Mouse (Mus musculus) limb, embryonic 13.5 days (tissue): ENCODE data around the gene Ptgs1. TPM values are rescaled to one million over a fixed set of nuclear protein-coding genes. Genes with fewer than 3 reads are reported as not detected.

Experiments used
- ATAC-seq: fragments of 200-750 bp; cut with Nextera tagmentation; 2 replicates; pipeline ENCODE4 v1.8.0; 2017; ENCODE audit warnings: low read depth, moderate number of reproducible peaks, moderate TSS enrichment; ENCODE audit not compliant: low FRiP score
- H3K27ac ChIP-seq: fragments of 300-500 bp; sonication (generic); 2 replicates; pipeline ENCODE4 v1.5.1; 2015; ENCODE audit warnings: inconsistent platforms, mild to moderate bottlenecking, moderate library complexity
- H3K27me3 ChIP-seq: fragments of 300-500 bp; sonication (generic); 2 replicates; pipeline ENCODE4 v1.6.1; 2015; ENCODE audit warnings: mild to moderate bottlenecking, inconsistent platforms
- H3K36me3 ChIP-seq: fragments of 300-500 bp; sonication (generic); 2 replicates; pipeline ENCODE4 v1.6.1; 2015; ENCODE audit warnings: inconsistent platforms, mild to moderate bottlenecking, moderate library complexity
- H3K4me1 ChIP-seq: fragments of 300-500 bp; sonication (generic); 2 replicates; pipeline ENCODE4 v1.6.1; 2015; ENCODE audit warnings: inconsistent platforms
- H3K4me2 ChIP-seq: fragments of 300-500 bp; sonication (generic); replicated peaks from 2 replicates; pipeline ENCODE4 v1.6.1; 2015; ENCODE audit warnings: inconsistent platforms, mild to moderate bottlenecking, moderate library complexity
- H3K4me3 ChIP-seq: fragments of 300-500 bp; sonication (generic); 2 replicates; pipeline ENCODE4 v1.5.1; 2015; ENCODE audit warnings: moderate library complexity, mild to moderate bottlenecking, inconsistent platforms
- H3K9ac ChIP-seq: fragments of 300-500 bp; sonication (generic); 2 replicates; pipeline ENCODE4 v1.6.1; 2015; ENCODE audit warnings: mild to moderate bottlenecking, inconsistent platforms
- H3K9me3 ChIP-seq: fragments of 300-500 bp; sonication (generic); 2 replicates; pipeline ENCODE4 v1.6.1; 2016; ENCODE audit warnings: inconsistent platforms
- WGBS: fragments of 180-500 bp; shearing (Covaris S2); methylation state at CpG from one replicate; pipeline ENCODE4 v1.1.7; 2015; 5-methylcytosine and 5-hydroxymethylcytosine counted together
- polyA plus RNA-seq: library from polyadenylated mRNA; unstranded; fragments of >200 nt; fragmentation: Nextera tagmentation; extraction: Ambion mirVana; gene quantifications from 2 replicates; pipeline ENCODE4 v1.2.1, GENCODE M21; 2015

Gene Ptgs1
- polyA plus RNA-seq, 1 experiment from 2014 or later = 9.1 TPM

GRCm38 (mm10) chr2:36237557-36237956, 7.3 kb downstream of the Ptgs1 start:
- Histone ChIP-seq H3K4me2 (no peak overlapping the region), H3K4me1 (peaks cover 14% of the 10 kb centered on the region), H3K9ac (no peak overlapping the region), H3K27ac (no peak overlapping the region), H3K36me3 (peaks cover 3% of the 10 kb centered on the region; the same call in 1 of the 2 replicates), H3K27me3 (no peaks in the 10 kb centered on the region), H3K4me3 (no peak overlapping the region), H3K9me3 (no peaks in the 10 kb centered on the region)
- no peak for ATAC-seq
- 86% methylated on average over 6 of the region's 6 CpGs for WGBS

- H3K9me3 ChIP-seq = no peaks in the 10 kb centered on the region
- WGBS = 72% methylated on average over 3 of the region's 3 CpGs
- ATAC-seq = no peak
- no peak overlapping the region for H3K9ac ChIP-seq
- H3K27ac ChIP-seq = no peak overlapping the region
- peaks cover 14% of the 10 kb centered on the region for H3K4me1 ChIP-seq
- H3K4me2 ChIP-seq = no peak overlapping the region
- no peaks in the 10 kb centered on the region for H3K27me3 ChIP-seq
- H3K36me3 ChIP-seq = peaks cover 3% of the 10 kb centered on the region; the same call in 1 of the 2 replicates
- H3K4me3 ChIP-seq = no peak overlapping the region
Measured at GRCm38 (mm10) chr2:36238467-36238866, 8.2 kb downstream of the Ptgs1 start.

- no peaks in the 10 kb centered on the region for H3K27me3 ChIP-seq
- ATAC-seq = no peak
- H3K27ac ChIP-seq = no peak overlapping the region
- no peak overlapping the region for H3K4me3 ChIP-seq
- H3K9ac ChIP-seq = no peak overlapping the region
- H3K36me3 ChIP-seq = peaks cover 3% of the 10 kb centered on the region; the same call in 1 of the 2 replicates
- 90% methylated on average over 2 of the region's 2 CpGs for WGBS
- H3K4me1 ChIP-seq = peaks cover 14% of the 10 kb centered on the region
- H3K4me2 ChIP-seq = no peak overlapping the region
- H3K9me3 ChIP-seq = no peaks in the 10 kb centered on the region
Measured at GRCm38 (mm10) chr2:36238951-36239350, 8.7 kb downstream of the Ptgs1 start.

- no peak overlapping the region for H3K27ac ChIP-seq
- 90% methylated on average over 13 of the region's 13 CpGs for WGBS
- no peaks in the 10 kb centered on the region for H3K4me1 ChIP-seq
- H3K36me3 ChIP-seq = peaks cover 3% of the 10 kb centered on the region; the same call in 1 of the 2 replicates
- H3K9ac ChIP-seq = no peak overlapping the region
- H3K27me3 ChIP-seq = no peaks in the 10 kb centered on the region
- no peaks in the 10 kb centered on the region for H3K9me3 ChIP-seq
- H3K4me2 ChIP-seq = no peak overlapping the region
- no peak overlapping the region for H3K4me3 ChIP-seq
- ATAC-seq = 0 out of 2 replicates have a peak, but pooled peaks have one; percentile 15
Measured at GRCm38 (mm10) chr2:36242514-36242913, 12.3 kb downstream of the Ptgs1 start.

GRCm38 (mm10) chr2:36243296-36243891, 13.2 kb downstream of the Ptgs1 start:
- ATAC-seq = no peak
- Histone ChIP-seq H3K36me3 (peaks cover 2% of the 10 kb centered on the region; the same call in 1 of the 2 replicates), H3K9me3 (no peaks in the 10 kb centered on the region), H3K4me1 (no peaks in the 10 kb centered on the region), H3K4me3 (no peak overlapping the region), H3K27me3 (no peaks in the 10 kb centered on the region), H3K9ac (no peak overlapping the region), H3K27ac (no peak overlapping the region), H3K4me2 (no peak overlapping the region)
- WGBS = 81% methylated on average over 9 of the region's 9 CpGs

GRCm38 (mm10) chr2:36243892-36244309, 13.7 kb downstream of the Ptgs1 start:
- Histone ChIP-seq H3K27ac (no peak overlapping the region), H3K9ac (no peak overlapping the region), H3K27me3 (no peaks in the 10 kb centered on the region), H3K4me3 (no peak overlapping the region), H3K9me3 (no peaks in the 10 kb centered on the region), H3K36me3 (no peaks in the 10 kb centered on the region), H3K4me1 (no peaks in the 10 kb centered on the region), H3K4me2 (no peak overlapping the region)
- peak; percentile 28; the same call in 1 of the 2 replicates for ATAC-seq
- WGBS = 55% methylated on average over 5 of the region's 5 CpGs

GRCm38 (mm10) chr2:36244705-36245104, 14.5 kb downstream of the Ptgs1 start:
- Histone ChIP-seq H3K27me3 (no peaks in the 10 kb centered on the region), H3K4me1 (no peaks in the 10 kb centered on the region), H3K27ac (no peak overlapping the region), H3K9me3 (no peaks in the 10 kb centered on the region), H3K36me3 (no peaks in the 10 kb centered on the region), H3K9ac (no peak overlapping the region), H3K4me3 (no peak overlapping the region), H3K4me2 (no peak overlapping the region)
- 88% methylated on average over 3 of the region's 3 CpGs for WGBS
- no peak for ATAC-seq

- no peak for ATAC-seq
- H3K27ac ChIP-seq = no peak overlapping the region
- H3K27me3 ChIP-seq = no peaks in the 10 kb centered on the region
- H3K4me2 ChIP-seq = no peak overlapping the region
- no peaks in the 10 kb centered on the region for H3K4me1 ChIP-seq
- no peaks in the 10 kb centered on the region for H3K36me3 ChIP-seq
- H3K9ac ChIP-seq = no peak overlapping the region
- H3K4me3 ChIP-seq = no peak overlapping the region
- 74% methylated on average over 3 of the region's 3 CpGs for WGBS
- H3K9me3 ChIP-seq = no peaks in the 10 kb centered on the region
Measured at GRCm38 (mm10) chr2:36247964-36248363, 17.7 kb downstream of the Ptgs1 start.

- WGBS = 85% methylated on average over 8 of the region's 8 CpGs
- no peak overlapping the region for H3K27ac ChIP-seq
- no peak overlapping the region for H3K4me3 ChIP-seq
- H3K36me3 ChIP-seq = no peaks in the 10 kb centered on the region
- H3K9me3 ChIP-seq = no peaks in the 10 kb centered on the region
- no peak for ATAC-seq
- H3K9ac ChIP-seq = no peak overlapping the region
- no peaks in the 10 kb centered on the region for H3K4me1 ChIP-seq
- no peak overlapping the region for H3K4me2 ChIP-seq
- no peaks in the 10 kb centered on the region for H3K27me3 ChIP-seq
Measured at GRCm38 (mm10) chr2:36251156-36251555, 20.9 kb downstream of the Ptgs1 start.

- Histone ChIP-seq H3K9me3 (no peaks in the 10 kb centered on the region), H3K27me3 (no peaks in the 10 kb centered on the region), H3K4me2 (no peak overlapping the region), H3K36me3 (no peaks in the 10 kb centered on the region), H3K9ac (no peak overlapping the region), H3K4me3 (no peak overlapping the region), H3K4me1 (no peaks in the 10 kb centered on the region), H3K27ac (no peak overlapping the region)
- no peak for ATAC-seq
- WGBS = 94% methylated on average over 4 of the region's 4 CpGs
Measured at GRCm38 (mm10) chr2:36252505-36252904, 22.3 kb downstream of the Ptgs1 start.

GRCm38 (mm10) chr2:36254445-36254844, 24.2 kb downstream of the Ptgs1 start:
- Histone ChIP-seq H3K9ac (no peak overlapping the region), H3K4me2 (no peak overlapping the region), H3K27ac (no peak overlapping the region), H3K27me3 (no peaks in the 10 kb centered on the region), H3K4me3 (no peak overlapping the region), H3K9me3 (no peaks in the 10 kb centered on the region), H3K36me3 (no peaks in the 10 kb centered on the region), H3K4me1 (no peaks in the 10 kb centered on the region)
- no peak for ATAC-seq
- WGBS = 62% methylated on average over 2 of the region's 2 CpGs

- Histone ChIP-seq H3K27ac (no peak overlapping the region), H3K9me3 (no peaks in the 10 kb centered on the region), H3K4me2 (no peak overlapping the region), H3K36me3 (no peaks in the 10 kb centered on the region), H3K9ac (no peak overlapping the region), H3K4me1 (no peaks in the 10 kb centered on the region), H3K4me3 (no peak overlapping the region), H3K27me3 (no peaks in the 10 kb centered on the region)
- no peak for ATAC-seq
Measured at GRCm38 (mm10) chr2:36256931-36257330, 26.7 kb downstream of the Ptgs1 start.

- no peak for ATAC-seq
- Histone ChIP-seq H3K4me2 (no peak overlapping the region), H3K9ac (no peak overlapping the region), H3K27ac (no peak overlapping the region), H3K4me1 (no peaks in the 10 kb centered on the region), H3K4me3 (no peak overlapping the region), H3K9me3 (no peaks in the 10 kb centered on the region), H3K36me3 (no peaks in the 10 kb centered on the region), H3K27me3 (no peaks in the 10 kb centered on the region)
- 75% methylated on average over 4 of the region's 4 CpGs for WGBS
Measured at GRCm38 (mm10) chr2:36259382-36259781, 29.2 kb downstream of the Ptgs1 start.
